Mouse (Mus musculus) embryonic facial prominence, embryonic 14.5 days (tissue): ENCODE data around the gene Sowahc. TPM values are rescaled to one million over a fixed set of nuclear protein-coding genes. Genes with fewer than 3 reads are reported as not detected.

ENCODE experiments used
- ATAC-seq: fragments of 200-750 bp; cut with Nextera tagmentation; 2 replicates; pipeline ENCODE4 v1.8.0; 2017; ENCODE audit warnings: low read depth, moderate number of reproducible peaks, moderate TSS enrichment
- DNase-seq: peaks from one replicate; pipeline ENCODE4 v3.0.0-alpha.2; 2015; ENCODE audit warnings: low spot score
- H3K27ac ChIP-seq: fragments of 300-500 bp; sonication (generic); replicated peaks from 2 replicates; pipeline ENCODE4 v1.5.1; 2014; ENCODE audit warnings: low read depth, mild to moderate bottlenecking, low read length, moderate library complexity
- H3K27me3 ChIP-seq: fragments of 300-500 bp; sonication (generic); replicated peaks from 2 replicates; pipeline ENCODE4 v1.6.1; 2014; ENCODE audit warnings: low read length; ENCODE audit not compliant: control insufficient read depth, insufficient read depth
- H3K36me3 ChIP-seq: fragments of 300-500 bp; sonication (generic); 2 replicates; pipeline ENCODE4 v1.6.1; 2014; ENCODE audit warnings: low read length, mixed read lengths; ENCODE audit not compliant: control insufficient read depth, insufficient read depth
- H3K4me1 ChIP-seq: fragments of 300-500 bp; sonication (generic); 2 replicates; pipeline ENCODE4 v1.6.1; 2014; ENCODE audit warnings: antibody characterized with exemption, low read length; ENCODE audit not compliant: control insufficient read depth, insufficient read depth
- H3K4me2 ChIP-seq: fragments of 300-500 bp; sonication (generic); 2 replicates; pipeline ENCODE4 v1.6.1; 2014; ENCODE audit warnings: low read depth, mild to moderate bottlenecking, low read length, moderate library complexity, mixed read lengths
- H3K4me3 ChIP-seq: fragments of 300-500 bp; sonication (generic); 2 replicates; pipeline ENCODE4 v1.5.1; 2014; ENCODE audit warnings: low read depth, mild to moderate bottlenecking, low read length
- H3K9ac ChIP-seq: fragments of 300-500 bp; sonication (generic); 2 replicates; pipeline ENCODE4 v1.6.1; 2014; ENCODE audit warnings: low read depth, mild to moderate bottlenecking, low read length, moderate library complexity, mixed read lengths
- H3K9me3 ChIP-seq: fragments of 300-500 bp; sonication (generic); 2 replicates; pipeline ENCODE4 v1.6.1; 2016; ENCODE audit warnings: low read length; ENCODE audit not compliant: control insufficient read depth
- WGBS: fragments of 180-500 bp; shearing (Covaris S2); extraction: QIAGEN DNeasy Blood & Tissue Kit; methylation state at CpG from one replicate; pipeline ENCODE4 v1.1.7; 2014; 5-methylcytosine and 5-hydroxymethylcytosine counted together
- polyA plus RNA-seq: library from polyadenylated mRNA; unstranded; fragments of >200 nt; fragmentation: Nextera tagmentation; extraction: Ambion mirVana; gene quantifications from 2 replicates; pipeline ENCODE4 v1.2.1, GENCODE M21; 2014

Gene Sowahc
- polyA plus RNA-seq = 9.1 and 10.0 TPM in 2 replicates

GRCm38 (mm10) chr10:59221473-59222270 is at the start of gene Sowahc, which contains the start of gene Sept10:
Sowahc (plus strand) TSS chr10:59221953.
Sept10 (minus strand) TSS chr10:59221847.
- Histone ChIP-seq H3K27me3 (no peaks in the 10 kb centered on the region), H3K9ac (peak within 1 kb of the TSS; percentile 92), H3K4me1 (peaks cover 21% of the 10 kb centered on the region), H3K27ac (peak within 1 kb of the TSS; percentile 92), H3K4me2 (peak within 1 kb of the TSS; percentile 99), H3K9me3 (no peaks in the 10 kb centered on the region), H3K36me3 (no peaks in the 10 kb centered on the region), H3K4me3 (peak within 1 kb of the TSS; percentile 85)
- DNase-seq (peak; percentile 96), ATAC-seq (peak; percentile 96)
- WGBS = 0% methylated on average over 54 of the region's 84 CpGs

DNA sequence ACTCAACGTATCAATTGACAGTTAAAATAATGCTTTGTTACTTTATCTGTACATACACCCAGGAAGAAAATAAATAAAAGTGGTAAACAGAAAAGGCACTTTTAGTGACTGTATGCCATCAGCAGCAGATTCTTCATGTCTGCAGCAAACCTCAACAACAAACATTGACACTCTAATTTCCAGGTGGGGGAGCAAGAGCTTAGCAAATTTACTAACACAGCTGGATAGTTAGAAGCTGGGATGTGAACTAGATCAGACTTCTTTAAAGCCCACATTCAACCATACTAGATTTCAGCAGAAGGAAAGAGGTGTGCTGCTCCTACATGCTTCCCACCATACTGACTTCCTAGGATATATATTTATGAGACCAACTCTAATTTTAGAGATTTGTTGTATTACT is 49.2 kb upstream of the Sowahc start:
- Histone ChIP-seq H3K27me3 (no peaks in the 10 kb centered on the region), H3K36me3 (0 out of 2 replicates have a peak, but pooled peaks cover 12% of the 10 kb centered on the region), H3K9ac (no peak overlapping the region), H3K4me2 (no peak overlapping the region), H3K27ac (no peak overlapping the region), H3K4me1 (no peaks in the 10 kb centered on the region), H3K4me3 (no peak overlapping the region), H3K9me3 (no peaks in the 10 kb centered on the region)
- DNase-seq = no peak
- 92% methylated on average over 1 of the region's 1 CpGs for WGBS
- no peak for ATAC-seq

GRCm38 (mm10) chr10:59179620-59180019 is 42.1 kb upstream of the Sowahc start:
- H3K9me3 ChIP-seq = no peaks in the 10 kb centered on the region
- 76% methylated on average over 3 of the region's 3 CpGs for whole genome bisulfite sequencing
- H3K4me3 ChIP-seq = no peak overlapping the region
- ATAC-seq (no peak), DNase-seq (peak; percentile 16)
- peaks cover 22% of the 10 kb centered on the region; the same call in 1 of the 2 replicates for H3K36me3 ChIP-seq
- no peaks in the 10 kb centered on the region for H3K27me3 ChIP-seq
- no peak overlapping the region for H3K4me2 ChIP-seq
- H3K4me1 ChIP-seq = no peaks in the 10 kb centered on the region
- H3K9ac ChIP-seq = no peak overlapping the region
- H3K27ac ChIP-seq = no peak overlapping the region

DNA sequence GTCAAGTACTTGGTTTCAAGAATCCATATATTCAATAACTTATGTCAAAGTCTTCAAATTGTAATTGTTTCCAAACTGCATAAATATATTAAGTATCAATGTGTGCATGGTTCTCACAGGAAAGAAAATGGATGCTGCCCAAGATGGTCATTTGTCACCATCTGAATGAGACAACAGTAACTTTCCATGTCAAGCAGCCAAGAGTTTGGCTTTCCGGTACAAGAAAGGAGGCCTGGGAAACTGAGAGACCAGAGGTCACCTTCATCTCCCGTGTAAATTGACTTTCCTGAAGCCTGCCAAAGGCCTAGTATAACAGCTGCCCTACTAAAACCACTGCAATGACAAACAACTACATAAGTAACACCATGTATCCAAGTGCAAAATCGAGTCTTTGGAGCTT is 39.4 kb upstream of the Sowahc start:
- no peak overlapping the region for H3K9ac ChIP-seq
- WGBS = 73% methylated on average over 3 of the region's 3 CpGs
- H3K4me1 ChIP-seq = no peaks in the 10 kb centered on the region
- H3K27me3 ChIP-seq = no peaks in the 10 kb centered on the region
- no peak overlapping the region for H3K27ac ChIP-seq
- ATAC-seq (no peak), DNase-seq (no peak)
- peaks cover 16% of the 10 kb centered on the region; the same call in 1 of the 2 replicates for H3K36me3 ChIP-seq
- no peak overlapping the region for H3K4me2 ChIP-seq
- no peaks in the 10 kb centered on the region for H3K9me3 ChIP-seq
- no peak overlapping the region for H3K4me3 ChIP-seq

- DNase-seq (peak; percentile 61), ATAC-seq (peak; percentile 57)
- Histone ChIP-seq H3K9me3 (no peaks in the 10 kb centered on the region), H3K4me3 (no peak overlapping the region), H3K4me1 (no peaks in the 10 kb centered on the region; the same call in 1 of the 2 replicates), H3K9ac (no peak overlapping the region), H3K4me2 (no peak overlapping the region), H3K27me3 (no peaks in the 10 kb centered on the region), H3K27ac (no peak overlapping the region), H3K36me3 (0 out of 2 replicates have a peak, but pooled peaks cover 13% of the 10 kb centered on the region)
- 58% methylated on average over 5 of the region's 5 CpGs for WGBS
These were observed 26.9 kb upstream of the Sowahc start for GRCm38 (mm10) chr10:59194891-59195290.

GRCm38 (mm10) chr10:59196763-59197162 is 25.0 kb upstream of the Sowahc start:
- Histone ChIP-seq H3K4me2 (no peak overlapping the region), H3K9ac (no peak overlapping the region), H3K36me3 (0 out of 2 replicates have a peak, but pooled peaks cover 3% of the 10 kb centered on the region), H3K27ac (no peak overlapping the region), H3K9me3 (0 out of 2 replicates have a peak, but pooled peaks cover 3% of the 10 kb centered on the region), H3K4me1 (no peaks in the 10 kb centered on the region; the same call in 1 of the 2 replicates), H3K27me3 (no peaks in the 10 kb centered on the region), H3K4me3 (no peak overlapping the region)
- 63% methylated on average over 3 of the region's 3 CpGs for WGBS
- ATAC-seq = 0 out of 2 replicates have a peak, but pooled peaks have one; percentile 15
- DNase-seq = no peak

DNA sequence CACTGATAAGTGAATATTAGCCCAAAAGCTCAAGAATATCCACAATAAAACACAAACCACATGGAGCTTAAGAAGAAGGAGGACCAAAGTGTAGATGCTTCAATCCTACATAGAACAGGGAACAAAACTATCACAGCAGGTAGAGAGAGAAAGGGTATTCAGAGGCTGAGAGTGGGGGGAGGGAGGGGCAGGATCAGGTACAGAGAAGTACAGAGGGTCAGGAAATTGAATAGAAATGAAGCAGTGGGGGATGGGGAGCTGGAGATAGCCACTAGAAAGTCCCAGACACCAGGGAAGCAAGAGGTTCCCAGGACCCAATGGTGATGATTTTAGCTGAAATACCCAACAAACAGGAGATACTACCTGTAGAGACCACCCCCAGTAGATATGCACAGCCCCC is 21.7 kb upstream of the Sowahc start:
- H3K27me3 ChIP-seq = no peaks in the 10 kb centered on the region
- ATAC-seq = no peak
- H3K4me3 ChIP-seq = no peak overlapping the region
- H3K36me3 ChIP-seq = 0 out of 2 replicates have a peak, but pooled peaks cover 3% of the 10 kb centered on the region
- no peaks in the 10 kb centered on the region; the same call in 1 of the 2 replicates for H3K4me1 ChIP-seq
- no peak overlapping the region for H3K27ac ChIP-seq
- H3K9me3 ChIP-seq = 0 out of 2 replicates have a peak, but pooled peaks cover 3% of the 10 kb centered on the region
- H3K4me2 ChIP-seq = no peak overlapping the region
- no peak overlapping the region for H3K9ac ChIP-seq
- no peak for DNase-seq

DNA sequence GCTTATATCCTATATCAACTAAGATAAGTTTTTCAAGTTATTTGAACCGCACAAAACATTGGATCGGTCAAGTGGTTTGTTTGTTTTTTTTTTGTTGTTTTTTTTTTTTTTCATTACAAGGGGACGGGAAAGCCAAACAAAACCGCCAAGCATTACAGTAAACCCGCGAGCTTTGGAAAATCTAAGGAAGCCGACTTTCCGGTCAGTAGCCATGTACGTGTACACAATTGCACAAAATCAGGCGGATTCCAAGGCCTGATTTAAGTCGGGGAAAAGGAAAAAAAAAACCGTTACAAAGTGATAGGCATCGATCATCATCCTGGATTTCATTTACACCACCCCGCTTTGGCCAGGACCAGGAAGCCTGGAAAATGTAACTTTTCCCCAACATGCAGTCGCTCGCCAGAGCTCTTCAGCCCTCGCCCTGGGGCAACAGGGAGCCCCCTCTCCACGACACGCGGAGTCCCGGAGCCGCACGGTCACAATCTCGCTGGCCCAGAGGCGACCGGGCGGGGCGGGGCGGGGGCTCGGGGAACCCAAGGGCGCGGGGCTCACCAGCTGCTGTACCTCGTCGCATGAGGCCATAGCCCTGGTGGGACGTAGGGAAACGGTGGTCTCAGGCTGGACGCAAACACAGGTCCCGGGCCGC is 805 bp upstream of the Sowahc start:
- ATAC-seq = no peak
- 1% methylated on average over 37 of the region's 39 CpGs for WGBS

More for the DNA sequence above, 805 bp upstream of the Sowahc start:
- H3K27me3 ChIP-seq = no peaks in the 10 kb centered on the region
- peak overlapping the region; percentile 99 for H3K4me2 ChIP-seq
- peak overlapping the region; percentile 85 for H3K4me3 ChIP-seq
- no peaks in the 10 kb centered on the region for H3K9me3 ChIP-seq
- peaks cover 21% of the 10 kb centered on the region for H3K4me1 ChIP-seq
- peak; percentile 76 for DNase-seq
- H3K27ac ChIP-seq = peak overlapping the region; percentile 92
- no peaks in the 10 kb centered on the region for H3K36me3 ChIP-seq
- H3K9ac ChIP-seq = peak overlapping the region; percentile 92
